In the genomic region with DNA sequence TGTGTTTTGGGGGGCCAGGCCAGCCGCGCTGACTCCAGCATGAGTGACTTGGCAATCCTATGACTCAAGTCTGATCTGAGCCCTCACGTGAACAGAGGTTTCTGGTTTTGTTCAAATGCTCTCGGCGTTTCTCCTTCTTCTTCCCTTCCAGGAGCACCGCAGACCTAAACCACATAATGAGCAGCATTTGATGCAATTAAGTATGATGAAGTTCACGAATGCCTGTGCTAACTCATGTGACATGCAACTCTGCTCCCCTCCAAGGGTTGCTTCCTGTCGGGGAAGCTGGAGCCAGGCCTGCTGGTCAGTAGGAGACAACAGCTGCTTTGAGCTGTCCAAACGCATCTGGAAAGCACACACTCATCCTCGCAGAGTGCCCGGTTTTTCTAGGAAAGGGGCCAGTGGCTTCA, we compare ENCODE assay signal across 12 mouse cellular contexts.
DNase-seq lines count a peak whose midpoint lies in the region; ATAC-seq and TF ChIP-seq lines count a peak whose summit lies in the region.
"Had no signal": no experiment of that assay in that cellular context is flagged by ENCODE, and none has a peak within 500 bp of the region (broad histone marks: within the 10 kb centered on the region; RNA-seq: fewer than 3 reads in every experiment).

No protein-coding gene starts in this region.

- no peaks in the 10 kb centered on the region for H3K27me3 ChIP-seq in kidney, postnatal 0 days (ENCODE audit: insufficient read depth, low read length)
- H3K27me3 ChIP-seq in kidney, embryonic 14.5 days (ENCODE audit: control insufficient read depth, insufficient read depth, low read length): no peaks in the 10 kb centered on the region
- no peaks in the 10 kb centered on the region for H3K27me3 ChIP-seq in embryonic facial prominence, embryonic 15.5 days
- no peaks in the 10 kb centered on the region for H3K27me3 ChIP-seq in intestine, embryonic 15.5 days (replicated peaks)
- H3K27me3 ChIP-seq: CH12.LX had no signal

- H3K4me1 ChIP-seq in kidney, postnatal 0 days (replicated peaks; ENCODE audit: insufficient read depth, low read length): no peaks in the 10 kb centered on the region; the same call in 1 of the 2 replicates
- H3K4me1 ChIP-seq in kidney, embryonic 14.5 days (ENCODE audit: control insufficient read depth, insufficient read depth, low read length): 0 out of 2 replicates have a peak, but pooled peaks cover 3% of the 10 kb centered on the region
- 0 out of 2 replicates have a peak, but pooled peaks cover 6% of the 10 kb centered on the region for H3K4me1 ChIP-seq in embryonic facial prominence, embryonic 15.5 days
- H3K4me1 ChIP-seq in intestine, embryonic 15.5 days (replicated peaks): no peaks in the 10 kb centered on the region

- H3K9me3 ChIP-seq in kidney, postnatal 0 days (replicated peaks; ENCODE audit: low read length): no peaks in the 10 kb centered on the region
- H3K9me3 ChIP-seq in kidney, embryonic 14.5 days (ENCODE audit: control insufficient read depth, low read length): no peaks in the 10 kb centered on the region
- H3K9me3 ChIP-seq in embryonic facial prominence, embryonic 15.5 days (replicated peaks): no peaks in the 10 kb centered on the region
- H3K9me3 ChIP-seq in intestine, embryonic 15.5 days: no peaks in the 10 kb centered on the region

- no peak overlapping the region for H3K4me2 ChIP-seq in kidney, postnatal 0 days (ENCODE audit: low read length)
- no peak overlapping the region for H3K4me2 ChIP-seq in kidney, embryonic 14.5 days (replicated peaks; ENCODE audit: low read depth, low read length)
- H3K4me2 ChIP-seq in embryonic facial prominence, embryonic 15.5 days (replicated peaks): no peak overlapping the region
- no peak overlapping the region for H3K4me2 ChIP-seq in intestine, embryonic 15.5 days (replicated peaks)

- H3K36me3 ChIP-seq in kidney, postnatal 0 days (ENCODE audit: insufficient read depth, low read length): no peaks in the 10 kb centered on the region
- H3K36me3 ChIP-seq in kidney, embryonic 14.5 days (ENCODE audit: control insufficient read depth, insufficient read depth, low read length): no peaks in the 10 kb centered on the region
- no peaks in the 10 kb centered on the region for H3K36me3 ChIP-seq in embryonic facial prominence, embryonic 15.5 days
- no peaks in the 10 kb centered on the region for H3K36me3 ChIP-seq in intestine, embryonic 15.5 days

- 73% methylated on average over 11 of the region's 11 CpGs for WGBS in kidney, postnatal 0 days
- 75% methylated on average over 11 of the region's 11 CpGs for WGBS in kidney, embryonic 14.5 days
- 33% methylated on average over 11 of the region's 11 CpGs for WGBS in embryonic facial prominence, embryonic 15.5 days
- WGBS in intestine, embryonic 15.5 days: 44% methylated on average over 11 of the region's 11 CpGs

- no peak overlapping the region for H3K9ac ChIP-seq in kidney, postnatal 0 days (ENCODE audit: low read depth, low read length)
- no peak overlapping the region for H3K9ac ChIP-seq in kidney, embryonic 14.5 days (ENCODE audit: low read depth, low read length)
- no peak overlapping the region for H3K9ac ChIP-seq in embryonic facial prominence, embryonic 15.5 days
- H3K9ac ChIP-seq in intestine, embryonic 15.5 days: no peak overlapping the region

- TF ChIP-seq CTCF in kidney, postnatal 0 days (IDR thresholded peaks at IDR 0.05; ENCODE audit: low read depth): no peak

- no peak overlapping the region for H3K27ac ChIP-seq in kidney, postnatal 0 days
- no peak overlapping the region for H3K27ac ChIP-seq in kidney, embryonic 14.5 days (ENCODE audit: low read depth, low read length)
- 0 out of 2 replicates have a peak overlapping the region, but pooled peaks have one; percentile 7 for H3K27ac ChIP-seq in embryonic facial prominence, embryonic 15.5 days (replicated peaks)
- 0 out of 2 replicates have a peak overlapping the region, but pooled peaks have one; percentile 1 for H3K27ac ChIP-seq in intestine, embryonic 15.5 days

- H3K4me3 ChIP-seq in kidney, postnatal 0 days (replicated peaks; ENCODE audit: low read depth, low read length): no peak overlapping the region
- no peak overlapping the region for H3K4me3 ChIP-seq in kidney, embryonic 14.5 days (ENCODE audit: low read length)
- no peak overlapping the region for H3K4me3 ChIP-seq in embryonic facial prominence, embryonic 15.5 days (replicated peaks)
- H3K4me3 ChIP-seq in intestine, embryonic 15.5 days (replicated peaks): no peak overlapping the region

- peak; percentile 63 for DNase-seq in kidney, postnatal 0 days (ENCODE audit: low spot score)
- DNase-seq in retina, postnatal 1 day: peak; percentile 31
- DNase-seq in cerebellum, postnatal 36 days: no peak
- DNase-seq in spleen, adult 18-20 months: no peak
- DNase-seq: adrenal gland, adult 2 months; layer of hippocampus, postnatal 36 days; thymus, adult 18-20 months had no signal

- no peak for ATAC-seq in kidney, postnatal 0 days (replicated peaks; ENCODE audit: low FRiP score, low read depth)
- ATAC-seq in kidney, embryonic 14.5 days (ENCODE audit: low FRiP score, low TSS enrichment): no peak
- peak; percentile 81 for ATAC-seq in embryonic facial prominence, embryonic 15.5 days (ENCODE audit: insufficient number of reproducible peaks, low FRiP score, low TSS enrichment, low read depth)
- ATAC-seq in intestine, embryonic 15.5 days: peak; percentile 68
- no peak for ATAC-seq in activated CD4-positive, CD25-positive, alpha-beta regulatory T cell, adult 4 months

Comparison
In these comparisons a context has a peak if more than half of its experiments do, and no peak if none do; other contexts are left out.
1. ATAC-seq: peak in embryonic facial prominence, embryonic 15.5 days (single experiment) and intestine, embryonic 15.5 days (single experiment); none in kidney, postnatal 0 days (single experiment), kidney, embryonic 14.5 days (single experiment) and activated CD4-positive, CD25-positive, alpha-beta regulatory T cell, adult 4 months (single experiment).
2. DNase-seq: peak in kidney, postnatal 0 days (single experiment) and retina, postnatal 1 day (single experiment); none in cerebellum, postnatal 36 days (0 of 2) and spleen, adult 18-20 months (0 of 2).
3. H3K27ac ChIP-seq: peak in embryonic facial prominence, embryonic 15.5 days (single experiment) and intestine, embryonic 15.5 days (single experiment); none in kidney, postnatal 0 days (single experiment) and kidney, embryonic 14.5 days (single experiment).